Mouse (Mus musculus): ENCODE data around the gene Tktl1.
A peak's percentile ranks its signal among the peaks of the same experiment; 100 is the strongest.
"Not testable (repeated sequence)": the region's sequence is repeated elsewhere in the genome, so short reads cannot be mapped to it uniquely, and the experiment has no call there.

Gene Tktl1

GRCm38 (mm10) chrX:74176959-74177358, at the start of gene Tktl1:
Gene Tktl1 (plus strand): TSS chrX:74177259.
- DNase-seq: no peak

DNA sequence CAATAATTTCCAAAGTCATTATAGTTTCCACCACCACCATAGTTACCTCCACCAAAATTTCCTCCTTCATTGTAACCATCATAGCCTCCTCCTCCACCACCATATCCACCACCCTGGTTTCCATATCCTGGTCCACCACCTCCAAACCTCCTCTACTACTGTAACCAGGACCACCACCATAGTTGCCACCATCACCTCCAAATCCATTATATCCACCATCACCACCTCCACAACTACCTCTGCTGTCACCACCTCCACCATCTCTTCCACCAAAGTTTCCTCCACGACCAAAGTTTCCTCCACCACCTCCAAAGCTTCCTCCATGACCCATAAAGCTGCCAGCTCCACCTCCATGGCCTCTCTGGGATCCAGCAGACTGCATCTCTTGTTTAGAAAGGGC, 41.8 kb upstream of the Tktl1 start, which contains the start of gene Mecp2:
Mecp2 (minus strand) TSS at position 101 of the 400 bp plus-strand sequence.
- DNase-seq: not testable (repeated sequence)

DNA sequence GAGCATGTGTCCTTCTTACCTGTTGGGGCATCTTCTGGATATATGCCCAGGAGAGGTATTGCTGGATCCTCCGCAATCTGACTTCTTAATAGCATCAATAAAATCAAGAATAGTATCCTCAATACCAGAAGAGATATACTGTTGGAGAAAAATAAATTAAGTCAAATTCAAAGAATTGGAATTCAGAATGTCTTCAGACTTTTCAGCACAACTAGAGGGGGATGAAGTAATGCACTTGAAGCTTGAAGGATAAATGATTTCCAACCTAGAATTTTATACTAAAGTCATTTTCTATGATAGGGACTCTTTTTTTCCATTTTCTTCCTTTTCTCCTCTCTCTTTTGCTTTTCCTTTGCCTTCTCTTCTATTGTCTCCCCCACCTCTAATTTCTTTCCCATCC, 9.3 kb upstream of the Tktl1 start, which contains the start of gene Tex28:
Tex28 (minus strand) TSS at position 101 of the 400 bp plus-strand sequence.
- no peak for DNase-seq

- no peak for DNase-seq
These were observed 26.5 kb downstream of the Tktl1 start for GRCm38 (mm10) chrX:74203556-74203955.

DNA sequence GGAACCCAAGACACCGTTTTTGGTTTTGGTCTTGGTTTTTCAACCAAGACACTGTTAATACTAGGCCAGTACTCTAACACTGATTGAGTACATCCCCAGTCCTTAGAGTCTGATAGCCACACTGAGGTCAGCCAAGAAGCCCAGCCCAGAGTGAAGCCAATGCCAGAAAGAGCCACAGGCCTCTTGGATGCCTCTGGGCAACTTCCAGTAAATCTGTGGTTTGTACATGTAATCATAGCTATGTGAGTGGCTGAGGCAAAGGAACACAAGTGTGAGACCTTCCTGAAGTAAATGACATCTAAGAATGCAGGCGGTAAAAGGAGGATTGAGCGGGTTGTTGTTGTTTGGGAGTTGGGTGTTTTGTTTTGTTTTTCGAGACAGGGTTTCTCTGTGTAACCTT, 41.4 kb downstream of the Tktl1 start:
- no peak for DNase-seq

GRCm38 (mm10) chrX:74219449-74219848, 42.4 kb downstream of the Tktl1 start:
- no peak for DNase-seq

DNA sequence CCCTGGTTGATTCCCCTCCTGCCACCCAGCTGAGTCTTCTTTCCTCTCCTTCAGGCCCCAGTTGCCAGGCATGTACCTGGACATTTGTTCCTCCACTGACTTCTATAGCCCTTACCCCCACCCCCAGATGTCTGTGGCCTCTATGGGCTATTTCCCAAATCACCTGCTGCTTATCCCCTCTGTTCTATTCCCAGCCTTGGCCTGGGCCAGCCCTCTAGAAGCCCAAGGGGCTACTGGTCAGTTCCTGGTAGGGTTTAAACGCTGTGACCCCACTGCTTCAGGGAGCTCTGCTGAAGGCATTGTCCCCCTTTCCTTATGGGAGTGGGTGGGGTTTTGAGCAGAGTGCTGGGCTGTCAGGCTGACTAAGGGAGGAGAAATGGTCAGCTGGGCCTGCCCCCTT, 43.0 kb downstream of the Tktl1 start:
- DNase-seq: not testable (repeated sequence)

- DNase-seq: no peak
These were observed 53.0 kb downstream of the Tktl1 start for GRCm38 (mm10) chrX:74230038-74230437.

GRCm38 (mm10) chrX:74233196-74233595, 56.1 kb downstream of the Tktl1 start:
- DNase-seq: no peak

- no peak for DNase-seq
These were observed 63.3 kb downstream of the Tktl1 start for GRCm38 (mm10) chrX:74240332-74240731.

GRCm38 (mm10) chrX:74243396-74243795, 66.3 kb downstream of the Tktl1 start:
- no peak for DNase-seq

DNA sequence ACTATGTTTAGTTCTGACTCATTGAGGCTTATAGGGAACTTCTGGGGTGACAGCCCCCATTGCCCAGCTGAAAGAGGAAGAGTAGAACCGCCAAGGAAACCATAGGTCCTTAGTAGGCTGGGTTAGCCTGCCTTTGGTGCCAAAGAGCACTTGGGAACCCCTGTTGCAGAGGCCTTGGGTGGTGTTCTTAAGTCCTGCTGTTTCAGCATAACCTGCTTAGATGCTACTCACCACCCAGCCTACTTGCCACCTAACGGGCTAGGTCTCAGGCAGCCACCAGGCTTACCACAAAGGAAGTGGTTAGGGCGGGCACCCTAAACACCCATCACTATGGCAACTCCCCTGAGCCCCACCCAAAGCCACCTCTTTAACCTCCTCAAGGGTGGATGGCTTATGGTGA, 66.7 kb downstream of the Tktl1 start:
- no peak for DNase-seq

DNA sequence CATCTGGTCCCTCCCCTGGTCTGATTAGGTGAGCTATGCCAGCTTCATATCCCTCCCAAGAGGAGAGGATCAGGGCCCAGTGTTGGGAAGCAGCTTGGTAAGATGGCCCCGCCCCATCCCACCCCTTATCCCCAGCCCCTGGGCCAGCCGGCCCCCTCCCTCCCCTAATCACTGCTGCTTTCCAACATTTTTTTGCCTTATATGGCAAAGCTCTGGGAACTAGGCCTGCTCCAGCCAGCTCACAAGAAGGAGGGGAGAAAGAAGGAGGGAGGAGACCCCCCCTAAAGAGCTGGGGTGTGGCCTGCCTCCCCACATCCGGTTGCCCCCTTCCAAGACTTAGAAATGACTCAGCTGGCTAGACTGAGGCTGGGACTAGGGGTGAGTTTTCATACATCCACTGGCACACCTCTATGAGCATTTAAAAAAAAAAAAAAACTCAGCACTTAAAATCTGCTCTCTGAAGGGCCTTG, 67.6 kb downstream of the Tktl1 start:
- DNase-seq: peak; percentile 19

DNA sequence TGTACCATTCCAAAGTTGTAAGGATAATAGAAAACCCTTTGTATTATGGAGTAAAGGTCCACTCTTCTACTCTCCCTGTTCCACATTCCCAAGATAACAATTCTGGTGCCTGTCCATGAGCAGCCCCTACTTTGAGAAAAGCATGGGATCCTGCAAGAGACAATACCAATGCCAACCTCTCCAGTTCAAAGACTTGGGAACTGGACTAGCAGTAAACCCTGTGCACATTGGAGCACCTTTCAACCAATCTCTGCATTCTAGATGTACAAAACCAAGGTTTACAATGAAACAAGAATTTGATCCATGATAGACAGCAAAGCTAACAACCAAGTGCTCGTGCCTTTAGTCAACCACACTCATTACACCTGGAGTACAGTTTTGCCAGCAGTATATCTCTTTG, 68.0 kb downstream of the Tktl1 start:
- DNase-seq: no peak

DNA sequence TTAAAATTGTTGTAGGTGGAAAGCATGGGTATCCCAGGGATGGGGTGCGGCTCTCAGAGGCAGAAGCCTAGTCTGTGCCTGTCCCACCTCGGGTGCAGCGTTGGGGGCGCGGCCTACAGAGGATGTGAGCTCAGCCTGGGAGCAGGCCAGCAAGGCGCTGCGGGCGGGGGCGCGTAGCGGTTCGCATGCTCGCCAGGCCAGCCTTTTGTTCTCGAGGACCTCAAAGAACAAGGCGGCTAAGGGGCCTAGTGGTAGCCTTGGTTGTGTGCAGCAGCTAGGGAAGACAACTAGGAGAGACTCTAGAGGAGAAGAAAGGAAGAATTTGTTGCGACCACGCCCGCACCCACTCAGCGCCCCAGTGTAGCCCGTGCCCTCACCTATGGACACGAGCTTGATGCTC, 68.6 kb downstream of the Tktl1 start:
- DNase-seq: peak; percentile 76

- DNase-seq: peak; percentile 89
These were observed 69.2 kb downstream of the Tktl1 start for GRCm38 (mm10) chrX:74246213-74246681.

DNA sequence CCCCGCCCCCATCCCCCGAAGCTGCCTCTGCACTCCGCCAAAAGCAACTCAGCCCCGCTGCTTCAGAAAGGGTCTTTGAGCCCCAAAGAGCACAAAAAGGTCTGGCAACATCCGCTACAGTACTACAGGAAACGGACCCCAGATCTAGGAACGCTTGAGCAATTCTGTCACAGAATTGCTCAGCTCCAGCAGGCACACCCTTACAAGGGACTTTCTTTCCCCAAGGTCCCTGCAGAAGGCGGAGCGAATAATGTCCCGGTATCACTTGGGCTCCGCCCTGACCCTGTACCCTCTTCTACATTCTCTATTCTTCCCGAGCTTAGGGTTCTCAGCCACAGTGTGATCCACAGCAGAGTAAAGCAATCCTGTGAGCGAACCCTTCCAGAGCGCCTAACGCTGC, 69.6 kb downstream of the Tktl1 start:
- DNase-seq: no peak

- peak; percentile 61 for DNase-seq
These were observed 71.6 kb downstream of the Tktl1 start for GRCm38 (mm10) chrX:74248651-74249050.

DNA sequence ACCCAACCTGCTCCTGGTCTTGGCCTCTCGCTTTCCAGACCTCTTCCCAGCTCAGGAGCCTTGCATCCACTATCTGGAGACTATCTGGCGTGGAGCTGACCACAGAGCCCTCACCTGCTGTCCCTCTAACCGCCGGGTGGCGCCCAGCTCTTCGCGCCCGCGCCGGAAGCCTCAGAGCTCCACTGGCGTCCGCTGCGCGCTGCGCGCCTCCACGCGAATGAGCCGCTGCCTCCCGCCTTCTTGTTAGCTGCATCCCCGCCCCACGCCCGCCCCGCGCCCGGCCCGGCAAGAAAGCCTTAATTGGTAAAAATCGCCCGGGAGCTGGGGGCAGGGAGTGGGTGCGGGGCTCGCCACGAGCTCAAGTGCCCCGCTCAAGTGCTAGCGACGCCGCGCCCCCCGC, 72.6 kb downstream of the Tktl1 start, which contains the start of gene Flna:
Flna (minus strand) TSS at position 206 of the 400 bp plus-strand sequence.
- peak; percentile 78 for DNase-seq

GRCm38 (mm10) chrX:74254153-74254887, 77.3 kb downstream of the Tktl1 start, which contains the start of gene Emd:
Gene Emd (plus strand): TSS chrX:74254687.
- DNase-seq: peak; percentile 91

GRCm38 (mm10) chrX:74254888-74255565, 78.0 kb downstream of the Tktl1 start:
- no peak for DNase-seq

DNA sequence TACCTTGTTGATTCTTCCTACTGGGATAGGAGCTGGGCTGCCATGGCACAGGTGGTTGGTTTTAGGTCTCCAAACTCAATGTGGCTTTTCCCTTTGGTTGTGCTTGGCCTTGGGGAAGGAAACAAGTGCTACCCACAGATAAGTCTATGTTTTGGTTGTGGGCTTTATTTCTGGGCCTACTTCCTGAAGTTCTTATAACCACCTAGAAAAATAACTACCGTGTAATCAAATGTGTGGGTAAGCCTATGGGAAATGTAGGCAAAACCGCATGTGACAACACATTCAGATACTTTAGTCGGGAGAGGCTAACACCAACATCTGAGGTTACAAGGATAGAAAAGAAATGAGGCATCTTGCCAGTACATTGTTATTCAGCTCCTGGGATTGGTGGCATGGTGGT, 80.7 kb downstream of the Tktl1 start:
- no peak for DNase-seq
